Mouse (Mus musculus) cortical plate, adult 2 months (tissue): ENCODE measurements around the gene Mcm8.

Experiments used
- CTCF ChIP-seq: fragments of 200-500 bp; IDR thresholded peaks from 2 replicates; pipeline ENCODE4 v1.5.1; 2011; ENCODE audit warnings: mild to moderate bottlenecking, control low read depth, low read length; ENCODE audit not compliant: insufficient read depth; ENCODE audit errors: extremely low read depth
- POLR2A ChIP-seq: fragments of 200-500 bp; IDR thresholded peaks from 2 replicates; pipeline ENCODE4 v1.6.1; 2011; ENCODE audit warnings: mild to moderate bottlenecking, low read length, control low read depth; ENCODE audit not compliant: insufficient read depth; ENCODE audit errors: extremely low read depth

DNA sequence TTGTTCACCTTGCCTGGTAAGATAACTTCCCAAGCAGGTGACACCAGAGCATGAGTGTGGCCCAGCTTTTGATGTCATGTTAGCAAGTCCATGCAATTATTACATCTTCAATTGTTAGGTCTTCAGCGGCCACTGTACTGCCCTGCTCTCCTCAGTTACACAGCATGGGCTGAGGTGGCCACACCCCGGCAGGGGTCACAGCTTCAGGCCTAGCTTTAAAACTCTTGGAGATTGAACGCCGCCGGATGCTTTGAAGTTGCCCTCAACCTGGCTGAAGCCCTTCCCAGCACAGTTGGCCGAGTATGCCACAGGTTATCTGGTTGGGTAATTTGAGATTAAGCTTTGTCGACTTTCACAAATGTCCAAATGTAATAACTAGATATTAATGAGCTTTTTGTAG, 31.6 kb downstream of the Mcm8 start:
- TF ChIP-seq POLR2A (no peak), CTCF (no peak)
